Mouse (Mus musculus) forelimb bud, embryonic 11.5 days (tissue): Measurements from ENCODE around the gene Ak5.

Source experiments
- DNase-seq: peaks from one replicate; pipeline ENCODE4 v3.0.0-alpha.2; 2012; ENCODE audit warnings: low read depth, low spot score

Gene Ak5

DNA sequence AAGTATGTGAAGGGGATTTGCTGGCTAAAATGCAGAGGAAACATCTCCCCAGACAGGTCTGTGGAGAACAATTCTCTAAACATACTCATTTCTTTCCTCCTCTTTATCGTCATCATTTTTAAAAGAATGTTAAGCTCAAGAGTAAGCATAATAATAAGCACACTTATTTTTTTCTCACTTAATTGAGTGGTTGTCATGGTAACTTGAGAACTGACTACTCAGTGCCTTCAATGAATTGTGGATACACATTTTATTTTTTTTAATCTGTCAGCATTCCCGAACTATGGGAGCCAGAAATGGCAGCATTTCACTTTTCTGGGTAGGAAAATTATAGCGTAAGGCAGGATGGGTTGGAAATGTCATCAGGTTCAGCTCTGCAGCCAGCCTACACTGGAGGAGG lies 151.6 kb downstream of the Ak5 start:
- no peak for DNase-seq

DNA sequence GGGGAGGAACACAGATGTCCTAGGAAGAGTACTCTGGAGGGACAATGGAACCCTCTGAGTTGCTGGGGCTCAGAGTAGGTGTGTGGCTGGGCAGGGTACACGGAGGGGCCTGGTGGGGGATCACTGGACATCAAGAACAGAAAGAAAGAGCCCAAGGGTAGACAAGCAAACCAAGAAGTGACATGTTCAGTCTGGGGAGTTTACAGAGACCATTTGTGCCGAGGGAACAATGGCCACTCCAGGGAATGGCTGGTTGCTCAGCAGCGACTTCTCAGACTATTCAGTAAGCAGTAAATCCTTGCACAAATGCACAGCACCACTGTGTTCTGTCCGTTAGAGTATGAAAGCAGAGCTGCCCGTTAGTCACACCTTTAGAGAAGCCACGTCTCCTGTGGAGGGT lies 152.2 kb downstream of the Ak5 start:
- no peak for DNase-seq

DNA sequence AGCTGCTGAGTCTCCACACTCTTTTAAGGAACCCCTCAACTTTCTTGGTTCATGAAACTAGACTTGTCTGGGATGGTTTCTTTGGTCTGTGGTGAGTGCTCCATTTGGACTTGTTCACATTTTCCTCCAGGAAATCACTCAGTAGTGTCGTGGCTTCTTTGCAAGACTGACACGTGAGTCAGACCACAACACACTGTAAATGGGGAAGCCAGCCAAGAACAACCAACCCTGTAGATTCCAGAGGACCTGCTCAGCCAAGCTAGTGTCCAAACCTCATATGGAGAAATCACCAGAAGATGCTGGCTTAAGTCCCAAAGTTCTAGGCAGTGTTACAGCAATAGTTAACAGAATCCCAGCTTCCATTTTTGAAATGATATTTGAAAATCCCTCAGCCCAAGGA lies 155.6 kb downstream of the Ak5 start:
- no peak for DNase-seq

DNA sequence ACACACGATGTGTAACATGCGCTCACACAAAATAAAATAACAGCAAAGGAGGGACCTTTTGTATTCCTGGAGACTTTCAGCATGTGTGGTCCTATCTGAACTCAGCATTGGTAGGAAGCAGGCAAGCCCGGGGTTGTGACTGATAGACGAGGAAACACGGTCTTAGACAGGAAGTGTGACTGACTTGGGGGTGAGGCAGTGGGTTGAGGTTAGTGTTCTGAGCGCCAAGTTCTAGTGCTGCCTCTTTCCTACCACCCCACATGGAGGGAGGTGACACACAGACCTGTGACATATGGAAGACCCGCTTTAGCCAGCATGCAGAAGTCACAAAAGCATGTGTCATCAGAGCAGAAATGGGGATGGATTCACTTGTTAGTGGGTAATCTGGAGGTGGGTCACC lies 158.9 kb downstream of the Ak5 start:
- DNase-seq: no peak

DNA sequence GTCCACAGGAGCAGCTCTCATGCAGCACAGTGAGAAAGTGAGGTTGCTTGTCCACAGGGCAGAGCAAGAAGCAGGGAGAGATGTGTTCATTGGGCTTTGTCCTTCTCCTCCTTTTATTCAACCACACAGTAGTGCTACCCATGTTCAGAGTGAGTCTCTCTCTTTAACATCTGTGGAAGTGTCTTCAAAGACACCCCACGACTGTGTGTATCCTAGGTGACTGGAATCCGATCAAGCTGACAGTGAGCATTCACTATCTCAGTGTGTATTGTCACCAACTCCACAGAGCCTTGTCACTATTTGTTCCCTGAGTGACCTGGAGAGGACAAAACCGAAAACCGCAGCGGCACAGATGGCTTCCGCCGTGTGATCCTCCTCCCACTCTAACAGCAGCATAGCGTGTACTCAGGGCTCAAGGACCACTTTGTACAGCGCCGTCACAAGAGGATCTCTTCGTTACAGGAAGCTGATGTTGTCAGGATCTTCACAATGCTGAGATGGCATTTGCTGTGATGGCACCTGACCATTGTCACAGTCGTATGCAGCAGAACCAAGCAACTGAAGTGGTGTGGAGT lies 159.7 kb downstream of the Ak5 start:
- no peak for DNase-seq

DNA sequence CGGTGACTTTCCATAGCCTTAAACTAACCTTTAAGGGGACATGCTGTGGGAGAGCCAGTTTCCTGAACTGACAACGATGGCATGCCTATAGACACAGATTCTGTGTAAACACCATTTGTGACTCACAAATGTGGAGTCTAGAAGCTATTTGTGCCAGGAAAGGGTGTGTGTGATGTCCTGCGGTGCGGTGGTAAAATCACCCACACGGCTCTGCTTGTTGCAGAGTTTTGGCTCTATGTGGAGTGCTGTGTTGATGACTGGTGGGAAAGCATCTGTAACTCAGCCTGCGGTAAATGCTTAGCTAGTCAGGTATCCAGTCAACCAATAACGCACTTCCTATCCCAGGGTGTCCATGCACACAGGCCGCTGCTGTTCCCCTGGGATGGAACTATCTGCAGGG lies 160.3 kb downstream of the Ak5 start:
- DNase-seq: no peak

DNA sequence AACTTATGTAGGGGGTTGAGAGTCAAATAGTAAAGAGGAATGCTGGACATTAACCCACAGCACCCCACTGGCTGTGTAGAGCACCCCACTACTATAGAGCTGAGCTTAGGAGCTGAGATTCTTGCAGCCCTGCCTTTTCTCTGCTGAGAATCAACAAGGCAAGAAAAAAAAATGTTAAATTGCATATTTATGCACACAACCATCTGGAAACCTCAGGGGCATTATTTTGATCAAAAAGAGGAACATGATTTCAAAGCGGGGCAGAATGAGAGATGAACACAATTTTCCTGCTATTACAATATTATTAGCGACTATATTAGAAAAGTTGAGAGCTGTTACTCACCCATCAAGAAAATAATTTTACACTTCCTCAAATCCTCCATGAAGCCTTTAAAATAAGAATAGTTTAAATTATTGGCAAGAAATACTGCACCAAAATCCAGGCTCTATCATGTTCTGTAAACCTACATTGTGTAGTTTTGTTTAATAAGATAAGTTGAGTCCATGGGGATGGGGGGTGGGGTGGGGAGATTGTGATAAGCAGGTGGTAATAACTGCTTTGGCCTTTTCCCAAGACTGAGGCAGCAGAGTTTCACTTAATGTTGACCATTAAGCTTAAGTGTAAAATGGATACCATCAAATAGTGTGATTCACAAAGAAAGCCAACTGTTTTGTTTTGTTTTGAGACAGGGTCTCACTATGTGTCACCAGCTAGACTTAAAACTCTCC lies 169.0 kb downstream of the Ak5 start:
- no peak for DNase-seq

DNA sequence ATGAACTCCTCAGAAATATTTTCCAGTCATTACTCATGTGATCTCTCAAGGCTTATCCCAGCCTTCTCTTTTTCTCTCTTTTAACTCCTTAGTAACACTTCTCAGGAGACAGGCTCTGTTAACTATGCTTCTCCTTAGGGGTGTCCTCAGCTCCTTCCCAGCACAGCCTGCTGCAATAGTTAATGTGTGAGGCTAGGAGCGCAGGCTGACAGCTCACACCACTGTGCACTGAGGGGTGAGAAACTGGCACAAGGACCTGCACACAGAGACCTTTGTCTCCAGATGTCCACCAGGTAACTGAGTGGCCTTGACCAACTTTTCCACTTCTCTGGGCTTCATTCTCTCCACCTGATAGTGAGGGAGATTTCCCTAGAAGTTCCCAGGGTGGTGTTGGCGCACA lies 170.3 kb downstream of the Ak5 start:
- no peak for DNase-seq

DNA sequence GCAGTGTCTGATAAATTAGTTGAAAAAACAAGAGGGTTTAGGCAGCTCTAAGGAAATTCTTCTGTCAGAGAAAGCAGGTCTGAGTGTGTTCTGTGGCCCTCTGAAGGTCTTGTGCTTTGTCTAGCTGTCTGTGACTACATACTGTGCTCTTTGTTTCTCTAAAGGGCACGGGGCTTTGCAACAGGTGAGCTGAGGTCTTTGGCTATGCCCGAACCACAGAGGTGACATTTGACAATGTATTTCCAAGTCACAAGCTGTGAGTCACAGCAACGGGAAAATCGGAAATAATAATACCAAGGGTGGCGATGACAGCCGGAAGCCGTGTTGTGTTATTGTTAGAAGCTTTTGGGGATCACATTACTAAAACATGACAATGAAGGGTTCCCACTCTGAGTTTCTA lies 171.1 kb downstream of the Ak5 start:
- no peak for DNase-seq

DNA sequence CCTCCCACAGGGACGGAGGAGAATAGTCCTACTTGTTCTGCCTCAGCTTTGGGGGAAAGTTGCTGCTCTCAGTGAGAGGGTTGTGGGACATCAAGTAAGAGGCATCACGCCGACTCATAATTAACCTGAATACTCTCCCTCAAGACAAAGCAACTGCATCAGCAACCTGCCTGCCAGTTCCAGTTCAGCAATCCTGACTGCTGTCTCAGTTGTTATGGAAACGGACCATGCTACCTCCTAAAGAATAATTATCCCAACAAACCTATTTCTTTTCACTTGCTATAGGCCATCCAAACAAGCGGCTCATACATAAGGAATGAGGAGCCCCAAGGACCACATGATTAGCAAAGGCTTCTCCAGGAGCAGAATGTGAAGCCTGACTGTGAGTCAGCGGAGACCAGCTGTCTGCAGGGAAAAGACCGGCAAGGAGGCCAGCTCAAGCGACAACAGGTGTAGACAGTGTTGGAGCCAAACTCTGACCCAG lies 172.7 kb downstream of the Ak5 start:
- no peak for DNase-seq

DNA sequence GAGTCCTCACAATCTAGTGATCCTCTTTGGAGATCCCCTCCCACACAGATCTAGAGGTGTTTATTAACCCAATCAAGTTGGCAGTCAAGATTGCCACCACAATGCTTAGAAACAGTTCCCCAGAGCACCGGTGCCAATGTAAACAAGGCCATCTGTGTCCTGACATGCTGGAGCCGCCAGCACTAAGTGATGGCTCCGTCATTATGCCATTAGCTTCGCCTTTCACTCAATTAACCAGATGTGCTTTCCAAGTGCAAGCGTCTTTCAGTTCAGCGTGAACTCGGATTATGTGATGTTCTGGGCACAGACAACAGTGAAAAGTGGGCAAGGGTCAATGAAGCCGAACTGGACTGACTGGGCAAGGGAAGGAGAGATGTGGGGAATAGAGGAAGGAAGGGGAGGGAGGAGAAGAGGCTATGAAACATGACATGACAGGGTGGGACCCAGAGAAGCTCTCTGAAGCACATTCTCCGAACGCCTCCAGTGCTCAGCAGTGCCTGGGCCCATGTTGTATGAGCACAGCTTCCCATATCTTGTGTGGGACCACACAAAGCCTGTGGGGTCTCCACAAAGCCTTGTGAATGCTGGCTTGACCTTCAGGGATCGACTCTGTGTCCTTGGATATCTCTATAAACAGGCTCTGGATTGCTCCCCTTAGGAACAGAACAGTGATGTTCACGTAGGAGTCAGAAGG lies 173.3 kb downstream of the Ak5 start:
- no peak for DNase-seq

DNA sequence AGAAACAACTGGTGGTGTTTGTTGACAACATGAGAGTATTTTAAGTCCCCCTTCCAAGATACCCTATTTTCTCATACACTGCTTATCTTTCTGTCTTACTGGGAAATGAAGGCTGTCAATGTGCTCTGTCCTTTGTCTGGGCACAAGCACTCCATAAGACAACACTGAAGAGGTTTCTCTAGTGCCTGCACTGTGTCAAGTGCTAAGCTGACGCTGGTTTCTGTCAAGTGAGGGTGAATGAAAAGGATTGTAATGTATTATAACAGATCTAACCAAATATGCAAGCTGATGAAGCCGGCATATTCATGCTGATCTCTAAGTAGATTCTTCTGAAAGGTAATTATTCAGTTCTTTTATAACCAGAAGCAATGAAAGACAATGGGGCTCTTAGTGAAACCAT lies 174.3 kb downstream of the Ak5 start:
- no peak for DNase-seq

DNA sequence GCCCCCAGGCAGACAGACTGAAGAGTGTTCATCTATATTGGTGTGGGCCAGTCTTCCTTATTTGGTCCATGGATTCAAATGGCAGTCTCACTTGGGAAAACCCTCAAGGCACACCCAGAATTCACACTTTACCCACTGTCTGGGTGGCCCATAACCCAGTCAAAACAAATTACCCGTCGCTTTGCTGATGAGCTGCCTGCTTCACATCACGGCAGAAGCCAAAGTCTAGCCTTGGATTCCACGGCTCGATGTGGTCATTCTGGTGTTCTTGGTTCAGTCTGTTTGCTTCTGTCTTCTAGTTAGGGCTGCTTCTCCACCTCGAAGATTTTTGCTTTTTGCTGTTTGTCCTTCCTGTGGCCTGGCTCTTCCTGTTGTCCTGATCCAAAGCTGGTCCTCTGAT lies 175.9 kb downstream of the Ak5 start:
- DNase-seq: no peak

DNA sequence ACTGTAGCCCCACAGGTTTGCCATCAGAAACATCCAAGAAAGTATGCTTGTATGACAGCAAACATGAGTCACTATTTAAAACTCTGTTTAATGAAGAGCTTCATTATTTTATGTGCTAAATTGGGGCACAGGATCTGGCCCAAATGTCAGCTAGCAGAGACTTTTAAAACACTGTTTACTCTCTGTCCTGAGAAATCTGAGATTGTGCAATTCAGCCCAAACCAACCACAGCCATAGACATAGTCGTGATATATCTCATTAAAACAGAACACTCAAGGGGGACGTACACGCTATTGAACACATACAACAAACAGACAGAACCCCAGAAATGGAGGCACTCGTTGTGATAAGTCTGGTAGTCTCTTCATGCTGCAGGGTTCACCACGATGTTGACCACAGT lies 177.7 kb downstream of the Ak5 start:
- no peak for DNase-seq

DNA sequence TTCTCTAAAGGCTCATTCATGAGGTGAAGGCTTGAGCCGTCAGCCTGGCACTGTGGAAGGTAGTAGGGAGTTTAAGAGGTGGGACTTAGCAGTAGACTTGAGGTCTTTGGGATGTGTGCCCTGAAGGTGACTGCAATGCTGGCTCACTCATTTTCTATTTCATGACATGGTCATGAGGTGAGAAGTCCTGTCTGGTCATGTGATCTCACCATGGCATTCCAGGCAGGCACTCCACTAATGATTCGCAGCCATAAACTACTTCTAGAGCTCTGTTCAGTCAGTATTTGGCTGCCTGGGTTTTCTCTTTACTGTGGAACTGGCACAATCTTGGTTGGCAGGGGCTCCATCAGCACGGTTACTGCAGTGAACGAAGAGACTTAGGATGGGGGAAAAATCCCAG lies 179.2 kb downstream of the Ak5 start:
- DNase-seq: no peak

DNA sequence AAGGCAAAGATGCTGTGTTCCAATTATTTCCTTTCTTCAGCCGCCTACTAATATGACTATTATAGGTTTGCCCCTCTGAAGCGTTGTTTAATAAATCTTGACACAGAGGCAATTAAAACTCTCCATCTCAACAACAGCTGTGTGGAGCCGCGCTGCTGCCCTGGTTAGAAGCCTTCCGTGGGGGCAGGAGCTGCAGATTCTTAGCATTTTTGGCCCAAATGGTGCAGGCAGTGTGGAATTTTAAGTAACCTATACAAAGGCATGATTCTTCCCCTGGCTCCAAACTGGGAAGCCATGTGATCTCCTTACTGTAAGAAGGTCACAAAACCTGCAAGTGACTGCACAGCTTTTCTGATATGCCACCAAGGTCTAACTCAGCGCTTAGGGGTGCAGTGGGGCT lies 184.0 kb downstream of the Ak5 start:
- DNase-seq: peak; percentile 64

DNA sequence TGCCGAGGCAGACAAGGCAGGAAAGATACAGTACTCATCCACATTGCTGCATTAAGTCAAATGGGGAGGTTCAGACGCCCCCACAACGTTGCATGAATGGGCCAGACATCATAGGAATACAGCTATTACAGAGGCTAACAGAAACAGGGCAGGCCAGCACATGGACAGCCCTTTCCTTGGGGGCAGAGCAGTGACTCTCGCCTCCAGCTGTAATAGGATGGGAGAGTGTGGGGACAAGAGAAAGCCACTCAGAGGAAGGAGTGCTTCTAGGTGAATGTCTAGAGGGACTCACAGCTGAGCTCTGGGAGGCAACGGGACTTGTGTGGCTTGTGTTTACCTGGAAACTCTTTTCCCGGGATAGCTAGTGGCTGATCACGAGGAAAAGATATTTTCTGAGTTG lies 184.4 kb downstream of the Ak5 start:
- DNase-seq: no peak

DNA sequence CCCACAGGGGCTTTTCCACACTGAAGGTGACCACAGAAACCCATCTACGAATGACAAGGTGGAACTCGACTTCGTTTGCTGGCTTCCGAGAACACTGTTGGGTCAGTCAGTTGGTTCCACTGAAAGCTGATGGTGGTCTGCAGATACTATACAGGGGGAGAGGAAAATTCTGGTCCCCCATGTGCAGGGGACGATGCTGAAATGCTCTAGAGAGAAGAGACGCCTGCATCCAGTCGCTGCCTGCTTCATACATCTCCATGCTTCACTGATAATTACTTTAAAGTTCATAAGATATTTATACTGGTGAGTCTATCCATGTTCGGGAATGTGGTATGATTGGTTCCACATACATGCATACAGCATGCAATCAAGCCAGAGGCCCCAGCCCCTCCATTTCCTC lies 186.0 kb downstream of the Ak5 start:
- no peak for DNase-seq

DNA sequence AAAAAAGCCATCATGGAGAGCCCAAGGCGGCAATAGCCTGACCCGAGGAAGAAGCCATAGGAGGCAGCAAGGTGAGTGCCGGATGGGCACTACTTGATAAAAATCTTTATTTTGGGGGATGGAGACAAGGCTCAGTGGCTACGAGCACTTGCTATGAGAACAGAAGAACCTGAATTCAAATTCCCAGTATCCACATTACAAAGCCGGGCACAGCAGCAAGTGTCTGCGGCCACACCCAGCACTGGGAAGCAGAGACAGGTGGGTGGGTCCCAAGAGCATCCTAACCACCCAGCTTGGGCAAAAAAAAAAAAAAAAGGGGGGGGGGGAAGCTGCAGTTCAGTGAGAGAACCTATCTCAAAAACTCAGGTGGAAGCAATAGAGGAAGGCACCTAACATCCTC lies 187.8 kb downstream of the Ak5 start:
- DNase-seq: no peak

DNA sequence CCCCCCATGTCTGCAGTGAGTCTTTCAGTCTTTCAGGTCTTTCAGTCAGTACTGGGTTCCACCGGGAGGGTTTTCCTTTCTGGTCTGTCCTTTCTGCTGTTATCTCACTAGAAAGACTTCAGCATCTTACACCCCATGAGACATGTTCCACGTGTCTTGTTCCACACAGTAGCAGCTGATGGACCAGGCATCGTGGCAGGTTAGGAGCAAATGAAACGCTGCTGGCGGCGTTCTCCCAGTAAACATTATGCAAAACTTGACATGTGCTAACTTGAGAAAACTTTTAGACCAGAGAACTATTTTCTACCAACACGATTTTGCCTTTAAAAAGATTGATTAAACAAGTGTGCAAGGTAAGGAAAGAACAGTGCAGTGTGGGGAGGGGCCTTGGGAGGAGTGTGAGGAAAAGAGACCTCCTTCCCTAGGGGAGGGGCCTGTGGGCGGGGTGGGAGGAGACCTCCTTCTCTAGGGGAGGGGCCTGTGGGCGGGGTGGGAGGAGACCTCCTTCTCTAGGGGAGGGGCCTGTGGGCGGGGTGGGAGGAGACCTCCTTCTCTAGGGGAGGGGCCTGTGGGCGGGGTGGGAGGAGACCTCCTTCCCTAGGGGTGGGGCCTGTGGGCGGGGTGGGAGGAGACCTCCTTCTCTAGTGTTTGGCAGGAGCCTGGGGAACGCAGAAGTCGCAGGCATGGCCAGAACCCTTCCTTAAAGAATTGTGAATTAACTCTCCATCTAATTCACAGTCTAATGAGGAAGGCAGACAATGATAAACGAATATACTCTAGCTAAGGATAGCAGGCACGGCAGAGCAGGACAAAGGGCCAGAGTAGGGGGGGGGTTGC lies 189.3 kb downstream of the Ak5 start:
- DNase-seq: peak; percentile 57

DNA sequence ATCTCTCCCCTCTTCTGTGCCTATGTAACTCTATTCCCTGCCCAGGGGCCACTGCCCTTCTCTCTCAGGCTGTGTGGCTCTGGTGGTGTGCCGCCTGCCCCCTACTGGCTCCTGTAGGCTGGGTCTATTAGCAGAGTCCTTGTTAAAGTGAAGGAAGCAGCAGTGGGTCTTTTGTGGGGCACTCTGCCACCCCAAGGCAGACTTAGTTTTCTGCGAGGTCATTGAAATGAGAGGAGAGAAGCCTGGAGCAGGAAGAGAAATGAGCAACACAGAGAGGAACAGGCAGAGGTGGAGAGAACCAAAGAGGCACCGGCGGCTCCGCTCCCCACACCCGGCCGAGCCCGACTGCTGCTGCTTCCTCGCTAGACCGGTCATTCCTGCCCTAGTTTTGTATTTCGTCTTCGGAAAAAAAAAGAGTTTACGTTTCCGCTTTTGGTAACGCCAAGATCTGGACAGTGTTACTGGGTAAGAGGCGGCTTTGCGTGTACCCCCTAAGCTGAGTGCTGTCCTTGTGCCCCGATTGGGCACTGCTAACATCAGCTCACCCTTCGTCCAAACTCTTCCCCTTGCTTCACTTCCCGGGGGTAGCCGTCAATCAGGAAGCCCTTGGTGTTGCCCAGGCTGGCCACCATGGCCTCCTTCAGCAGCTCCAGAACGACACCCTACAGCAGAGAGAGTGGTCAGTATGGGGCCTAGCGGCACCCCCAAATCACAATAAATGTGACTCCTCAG lies 190.2 kb downstream of the Ak5 start:
- DNase-seq: peak; percentile 55

DNA sequence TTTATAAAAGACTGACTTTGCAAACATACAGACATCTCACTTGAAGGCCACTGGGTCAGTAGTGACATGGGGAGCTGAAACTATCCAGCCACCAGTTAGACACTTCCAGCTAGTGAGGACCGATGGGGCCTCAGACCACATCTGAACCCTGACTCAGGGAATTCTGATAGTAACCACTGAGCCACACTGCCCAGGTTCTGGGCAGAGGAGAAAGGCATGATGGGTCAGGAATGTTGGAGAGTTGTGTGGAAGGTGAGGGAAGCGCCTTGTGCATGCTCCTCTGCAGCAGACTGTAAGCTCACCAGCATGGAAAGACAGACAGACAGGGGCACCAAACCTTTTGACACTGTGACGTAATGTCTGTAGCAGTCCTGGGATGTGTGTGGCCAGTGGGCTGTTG lies 192.3 kb downstream of the Ak5 start:
- no peak for DNase-seq
